Mouse (Mus musculus): ENCODE measurements around the gene Gm21992. TPM values are rescaled to one million over a fixed set of nuclear protein-coding genes. Genes with fewer than 3 reads are reported as not detected.

Gene Gm21992
- polyA plus RNA-seq, 1 experiment, result 28.7 TPM

DNA sequence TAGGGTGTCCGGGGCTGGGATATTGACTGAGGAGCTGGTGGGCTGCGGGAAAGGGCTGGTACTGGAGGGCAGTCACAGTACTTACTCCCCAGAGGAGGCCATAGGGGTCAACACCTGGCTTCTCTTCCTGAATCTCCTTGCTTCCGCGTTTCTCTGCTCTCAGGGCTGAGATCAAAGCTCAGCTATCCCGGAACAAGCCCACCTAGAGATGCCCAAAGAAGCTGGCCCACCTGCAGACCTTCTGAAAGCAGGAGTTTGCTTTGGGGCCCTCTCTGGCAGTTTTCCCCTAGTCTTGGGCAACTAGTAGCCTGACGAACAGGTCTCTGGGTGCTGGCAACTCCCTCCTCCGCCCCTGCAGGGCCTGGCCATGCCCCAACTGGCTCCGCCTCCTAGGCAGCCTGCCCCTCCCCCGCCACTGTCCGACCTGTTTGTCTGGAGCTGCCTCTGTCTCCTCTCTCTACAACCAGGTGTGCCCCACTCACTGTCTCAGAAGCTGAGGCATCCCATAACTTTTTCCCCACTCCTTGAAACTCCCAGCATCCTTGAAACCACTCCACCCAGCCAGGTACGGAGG, 90.7 kb downstream of the Gm21992 start:
- TF ChIP-seq CTCF (IDR thresholded peaks at IDR 0.05; ENCODE audit: borderline replicate concordance, extremely low read depth, insufficient read depth, insufficient read length), result no peak
- TF ChIP-seq POLR2A (IDR thresholded peaks at IDR 0.05; ENCODE audit: borderline replicate concordance, extremely low read depth, insufficient read depth, insufficient read length, poor library complexity, severe bottlenecking), result no peak
- DNase-seq (ENCODE audit: low read depth), result no peak

DNA sequence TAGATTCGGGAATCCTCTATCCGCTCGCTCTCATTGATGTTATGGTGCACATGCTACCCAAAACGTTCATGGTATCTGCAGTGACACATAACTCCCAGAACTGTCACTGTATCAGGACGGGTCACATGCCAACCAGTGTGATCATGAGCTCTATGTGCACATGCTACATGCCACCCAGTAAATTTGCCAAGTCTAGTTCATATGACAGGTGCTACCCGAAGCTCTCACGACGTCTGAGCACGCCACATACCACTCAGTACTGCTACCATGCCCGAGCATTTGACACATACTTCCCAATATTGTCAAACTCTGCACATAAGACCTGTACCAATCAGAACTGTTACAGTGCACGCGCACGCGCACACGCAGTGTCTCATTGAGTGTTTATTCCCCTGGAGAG, 91.3 kb downstream of the Gm21992 start:
- TF ChIP-seq CTCF (IDR thresholded peaks at IDR 0.05; ENCODE audit: borderline replicate concordance, extremely low read depth, insufficient read depth, insufficient read length) (no peak), POLR2A (IDR thresholded peaks at IDR 0.05; ENCODE audit: borderline replicate concordance, extremely low read depth, insufficient read depth, insufficient read length, poor library complexity, severe bottlenecking) (no peak)
- DNase-seq (ENCODE audit: low read depth), result no peak

DNA sequence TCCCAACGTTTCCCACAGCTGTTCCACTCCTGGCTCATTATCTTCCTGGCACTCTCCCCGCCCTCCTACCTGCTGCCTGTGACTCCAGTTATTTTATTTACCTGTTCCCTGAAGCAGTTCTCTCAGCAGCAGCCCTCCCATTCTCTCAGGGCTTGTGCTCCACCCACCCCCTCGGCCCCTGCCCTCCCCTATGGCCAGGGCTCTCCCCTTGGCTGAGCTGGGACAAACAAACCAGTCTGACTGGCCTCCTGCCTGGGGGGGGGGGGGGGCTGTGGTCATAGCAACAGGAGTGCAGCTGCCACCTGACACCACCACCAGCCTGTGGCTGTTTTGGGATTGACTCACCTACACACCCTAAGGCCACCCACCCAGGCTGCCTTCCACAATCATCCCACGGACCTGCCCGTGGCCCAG, 92.1 kb downstream of the Gm21992 start:
- TF ChIP-seq CTCF (IDR thresholded peaks at IDR 0.05; ENCODE audit: borderline replicate concordance, extremely low read depth, insufficient read depth, insufficient read length) (no peak), POLR2A (IDR thresholded peaks at IDR 0.05; ENCODE audit: borderline replicate concordance, extremely low read depth, insufficient read depth, insufficient read length, poor library complexity, severe bottlenecking) (no peak)
- no peak for DNase-seq (ENCODE audit: low read depth)

DNA sequence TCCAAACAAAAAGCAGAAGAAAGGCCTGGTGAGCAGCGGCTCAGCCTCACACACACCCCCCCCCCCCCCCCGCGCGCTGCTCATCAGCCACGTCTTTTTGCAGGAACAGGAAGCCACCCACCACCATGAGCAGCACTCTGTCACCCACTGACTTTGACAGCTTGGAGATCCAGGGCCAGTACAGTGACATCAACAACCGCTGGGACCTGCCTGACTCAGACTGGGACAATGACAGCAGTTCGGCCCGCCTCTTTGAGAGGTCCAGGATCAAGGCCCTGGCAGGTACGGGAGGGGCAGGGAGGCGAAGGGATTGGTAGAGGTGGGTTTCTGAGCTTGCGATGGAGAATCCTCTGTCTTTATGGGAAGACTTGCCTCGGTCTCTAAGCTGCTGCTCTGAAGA, 92.7 kb downstream of the Gm21992 start:
- TF ChIP-seq CTCF (IDR thresholded peaks at IDR 0.05; ENCODE audit: borderline replicate concordance, extremely low read depth, insufficient read depth, insufficient read length), result no peak
- no peak for TF ChIP-seq POLR2A (IDR thresholded peaks at IDR 0.05; ENCODE audit: borderline replicate concordance, extremely low read depth, insufficient read depth, insufficient read length, poor library complexity, severe bottlenecking)
- no peak for DNase-seq (ENCODE audit: low read depth)

DNA sequence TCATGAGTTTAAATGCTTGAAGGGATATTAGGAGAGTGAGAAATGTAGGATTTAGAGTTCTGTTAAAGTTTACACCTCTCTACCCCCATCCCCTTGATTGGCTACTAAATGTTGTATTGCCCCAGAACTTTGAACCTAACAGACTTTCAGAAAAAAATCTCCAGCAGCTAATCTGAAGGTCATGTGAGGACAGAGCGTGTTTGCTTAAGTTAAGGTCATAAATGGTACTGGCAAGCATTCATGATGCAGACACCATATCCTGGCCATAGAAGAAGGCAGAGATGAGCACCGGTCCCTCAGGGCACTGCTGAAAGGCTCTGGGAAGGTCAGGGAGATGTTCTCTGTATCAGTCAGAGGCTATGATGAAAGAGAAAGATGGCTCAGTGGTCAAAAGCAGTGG, 94.1 kb downstream of the Gm21992 start:
- TF ChIP-seq CTCF (IDR thresholded peaks at IDR 0.05; ENCODE audit: borderline replicate concordance, extremely low read depth, insufficient read depth, insufficient read length), result no peak
- no peak for TF ChIP-seq POLR2A (IDR thresholded peaks at IDR 0.05; ENCODE audit: borderline replicate concordance, extremely low read depth, insufficient read depth, insufficient read length, poor library complexity, severe bottlenecking)
- DNase-seq (ENCODE audit: low read depth), result no peak

DNA sequence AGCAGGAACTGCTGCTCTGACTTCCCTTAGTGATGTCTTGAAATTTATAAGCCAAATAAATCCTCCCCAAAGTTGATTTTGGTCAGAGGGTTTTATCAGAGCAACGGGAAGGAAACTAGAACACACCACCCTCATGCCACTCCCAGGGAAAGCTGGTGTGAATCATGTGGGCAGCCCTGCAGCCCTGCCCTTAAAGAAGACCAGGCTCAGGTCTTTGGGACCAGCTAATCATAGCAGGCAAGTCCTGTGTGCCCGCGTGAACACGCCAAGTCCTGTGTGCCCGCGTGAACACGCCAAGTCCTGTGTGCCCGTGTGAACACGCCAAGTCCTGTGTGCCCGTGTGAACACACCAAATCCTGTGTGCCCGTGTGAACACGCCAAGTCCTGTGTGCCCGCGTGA, 94.7 kb downstream of the Gm21992 start:
- no peak for DNase-seq (ENCODE audit: low read depth)
- TF ChIP-seq POLR2A (IDR thresholded peaks at IDR 0.05; ENCODE audit: borderline replicate concordance, extremely low read depth, insufficient read depth, insufficient read length, poor library complexity, severe bottlenecking) (no peak), CTCF (IDR thresholded peaks at IDR 0.05; ENCODE audit: borderline replicate concordance, extremely low read depth, insufficient read depth, insufficient read length) (no peak)

DNA sequence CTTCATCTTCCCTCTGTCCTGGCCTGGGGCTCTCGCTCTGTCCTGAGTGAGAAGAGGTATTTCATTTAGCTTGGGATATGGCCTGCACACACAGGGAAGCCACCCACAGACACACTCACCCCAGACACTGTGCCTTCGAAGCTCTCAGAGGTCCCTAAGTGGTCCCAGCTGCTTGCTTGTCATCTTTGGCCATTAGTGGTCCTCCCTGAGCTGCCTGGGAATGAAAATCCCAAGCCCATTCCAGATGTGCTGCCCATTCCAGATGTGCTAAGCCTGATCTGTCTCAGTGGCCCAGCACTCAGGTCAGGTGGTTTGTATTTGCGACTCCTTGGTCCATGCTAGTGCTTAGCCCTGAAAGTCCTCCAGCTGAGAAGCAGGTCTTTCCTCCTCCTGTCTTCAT, 97.5 kb downstream of the Gm21992 start:
- TF ChIP-seq CTCF (IDR thresholded peaks at IDR 0.05; ENCODE audit: borderline replicate concordance, extremely low read depth, insufficient read depth, insufficient read length), result no peak
- no peak for TF ChIP-seq POLR2A (IDR thresholded peaks at IDR 0.05; ENCODE audit: borderline replicate concordance, extremely low read depth, insufficient read depth, insufficient read length, poor library complexity, severe bottlenecking)
- DNase-seq (ENCODE audit: low read depth), result no peak

DNA sequence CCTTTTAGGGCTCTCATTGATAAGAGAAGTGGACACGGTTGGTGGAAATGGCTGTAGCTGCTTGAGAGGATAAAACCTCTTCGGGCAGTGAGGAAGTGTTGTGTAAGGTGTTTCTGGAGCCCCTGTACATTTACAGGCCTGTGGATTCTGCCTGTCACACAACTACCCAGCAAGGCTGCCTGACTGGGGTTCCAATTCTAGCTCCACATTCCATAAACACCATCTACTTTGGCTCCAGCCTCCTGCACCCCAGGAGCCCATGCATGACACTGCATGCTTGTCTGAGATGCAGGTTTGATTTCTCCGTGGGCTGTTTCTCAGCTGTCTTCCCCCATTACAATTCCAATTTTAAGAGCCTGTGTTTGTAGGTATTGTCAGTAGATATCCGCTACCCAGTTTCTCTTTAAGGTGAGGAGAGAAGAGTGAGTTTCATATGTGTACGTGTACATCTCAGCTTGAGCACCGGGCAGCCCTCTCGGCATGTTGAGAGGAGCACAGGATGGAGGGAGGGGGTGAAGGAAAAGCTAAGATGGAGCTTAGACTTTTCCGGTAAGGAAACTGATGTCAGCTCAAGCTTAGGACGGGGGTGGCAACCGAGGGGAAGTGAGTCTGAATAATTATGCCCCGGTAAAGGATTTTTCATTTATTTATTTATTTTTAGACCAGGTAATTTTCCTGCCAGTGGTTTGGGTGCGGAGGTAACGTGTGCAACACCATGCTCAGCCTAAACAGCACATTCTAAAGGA, 98.5 kb downstream of the Gm21992 start:
- no peak for DNase-seq (ENCODE audit: low read depth)

DNA sequence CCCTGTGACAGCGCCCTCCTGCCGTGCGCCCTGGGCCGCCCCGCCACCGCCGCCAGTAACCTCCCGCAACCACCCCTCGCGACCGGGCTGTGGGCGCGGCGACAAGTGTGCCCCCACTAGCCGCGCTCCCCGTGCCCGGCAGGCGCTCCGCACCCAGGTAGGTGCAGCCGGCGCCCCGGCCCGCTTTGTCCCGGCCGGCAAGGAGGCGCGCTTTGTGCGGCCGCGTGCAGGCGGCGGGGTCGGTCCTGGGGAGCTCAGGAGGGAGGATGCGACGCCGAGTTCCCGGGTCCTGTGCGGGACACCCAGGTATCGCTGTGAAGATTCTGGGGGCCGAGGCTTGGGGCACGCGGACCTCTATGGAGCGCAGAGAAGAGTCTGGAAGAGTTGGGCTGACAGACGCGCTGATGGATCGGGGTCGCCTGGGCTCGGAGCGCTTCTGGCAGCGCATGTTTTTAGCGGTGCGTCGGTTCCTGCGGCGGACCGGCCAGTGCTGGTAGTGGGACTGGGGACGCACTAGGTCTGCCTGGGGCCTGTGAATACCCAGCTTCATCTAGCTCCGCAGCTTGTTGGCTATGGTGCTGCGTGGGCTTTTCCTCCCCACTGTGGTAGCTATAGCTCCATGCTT, 99.1 kb downstream of the Gm21992 start:
- TF ChIP-seq POLR2A (IDR thresholded peaks at IDR 0.05; ENCODE audit: borderline replicate concordance, extremely low read depth, insufficient read depth, insufficient read length, poor library complexity, severe bottlenecking) (no peak; the same call in 1 of the 2 replicates), CTCF (IDR thresholded peaks at IDR 0.05; ENCODE audit: borderline replicate concordance, extremely low read depth, insufficient read depth, insufficient read length) (no peak)
- DNase-seq (ENCODE audit: low read depth), result peak; percentile 67

More for the DNA sequence above, 98.5 kb downstream of the Gm21992 start:
- TF ChIP-seq CTCF (IDR thresholded peaks at IDR 0.05; ENCODE audit: borderline replicate concordance, extremely low read depth, insufficient read depth, insufficient read length) (no peak), POLR2A (IDR thresholded peaks at IDR 0.05; ENCODE audit: borderline replicate concordance, extremely low read depth, insufficient read depth, insufficient read length, poor library complexity, severe bottlenecking) (no peak)

DNA sequence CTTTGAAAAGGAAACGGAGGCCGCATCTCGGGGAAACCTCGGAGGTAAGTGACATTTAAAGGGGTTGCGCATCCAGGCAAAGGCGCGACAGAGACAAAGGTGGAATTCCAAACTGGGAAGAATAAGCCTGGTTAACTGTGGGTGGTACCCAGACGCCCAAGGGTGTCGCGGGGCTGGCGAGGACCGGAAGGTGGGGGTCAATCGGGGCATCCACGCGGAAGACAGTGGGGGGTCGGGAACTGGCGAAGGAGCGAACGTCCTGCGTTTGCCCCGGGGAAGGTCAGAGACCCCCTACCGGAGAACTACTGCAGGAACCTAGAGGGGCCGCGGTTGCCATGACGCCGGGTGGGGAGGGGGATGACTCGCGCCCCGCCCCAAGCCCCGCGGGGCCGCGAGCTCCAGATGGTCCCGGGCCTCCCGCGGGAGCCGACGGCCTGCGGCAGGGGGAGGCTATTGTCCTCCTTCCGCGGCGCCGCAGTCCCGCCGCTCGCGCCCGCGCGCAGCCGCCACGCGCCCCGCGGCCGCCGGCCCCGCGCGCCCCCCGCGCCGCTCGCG, 99.7 kb downstream of the Gm21992 start:
- TF ChIP-seq CTCF (IDR thresholded peaks at IDR 0.05; ENCODE audit: borderline replicate concordance, extremely low read depth, insufficient read depth, insufficient read length) (no peak), POLR2A (IDR thresholded peaks at IDR 0.05; ENCODE audit: borderline replicate concordance, extremely low read depth, insufficient read depth, insufficient read length, poor library complexity, severe bottlenecking) (peak; percentile 59; the same call in 1 of the 2 replicates)
- DNase-seq (ENCODE audit: low read depth), result peak; percentile 86

DNA sequence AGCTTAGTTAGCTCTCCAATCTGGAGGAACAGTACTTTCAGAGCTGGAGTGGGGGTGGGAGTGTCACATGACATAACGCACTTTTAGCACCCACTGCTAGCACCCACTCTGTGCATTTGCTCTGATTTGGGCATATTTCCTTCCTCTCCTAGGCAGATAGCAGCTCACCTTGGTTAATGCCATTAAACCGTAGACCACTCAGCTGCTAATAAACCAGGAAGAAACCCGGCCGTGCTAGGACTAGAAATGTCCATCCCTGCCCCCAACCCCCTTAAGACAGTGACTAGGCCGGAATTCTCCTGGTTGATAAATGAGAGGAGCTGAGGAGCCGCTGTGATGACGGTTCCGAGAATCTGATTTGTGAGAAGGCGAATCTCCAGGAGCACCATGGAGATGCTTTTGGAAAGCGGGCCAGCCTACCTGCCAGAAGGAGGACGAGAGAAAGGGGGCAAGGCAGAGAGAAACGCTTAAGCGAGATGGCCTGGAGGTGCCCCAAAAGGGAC, 100.3 kb downstream of the Gm21992 start, which contains the start of gene Sptbn2:
Sptbn2 (plus strand) TSS at position 70 of the 503 bp plus-strand sequence.
- peak; percentile 73 for DNase-seq (ENCODE audit: low read depth)
- no peak for TF ChIP-seq CTCF (IDR thresholded peaks at IDR 0.05; ENCODE audit: borderline replicate concordance, extremely low read depth, insufficient read depth, insufficient read length)
- TF ChIP-seq POLR2A (IDR thresholded peaks at IDR 0.05; ENCODE audit: borderline replicate concordance, extremely low read depth, insufficient read depth, insufficient read length, poor library complexity, severe bottlenecking), result no peak

Measured in brain, embryonic 14.5 days (tissue).